Mouse (Mus musculus) forelimb bud, embryonic 11.5 days (tissue): ENCODE data around the gene Rpp40.

Experiments used
- DNase-seq: peaks from one replicate; pipeline ENCODE4 v3.0.0-alpha.2; 2012; ENCODE audit warnings: low read depth, low spot score

Gene Rpp40

GRCm38 (mm10) chr13:35851581-35851980 lies 54.6 kb downstream of the Rpp40 start:
- DNase-seq: no peak

GRCm38 (mm10) chr13:35848694-35849093 lies 57.5 kb downstream of the Rpp40 start:
- no peak for DNase-seq

GRCm38 (mm10) chr13:35845306-35845705 lies 60.9 kb downstream of the Rpp40 start:
- peak; percentile 25 for DNase-seq
